Mouse (Mus musculus) G1E (cell line): ENCODE data around the gene Ube2v1. TPM values are rescaled to one million over a fixed set of nuclear protein-coding genes. Genes with fewer than 3 reads are reported as not detected.

Experiments
- ATAC-seq: 2 replicates; pipeline ENCODE4 v1.8.0; 2016; ENCODE audit warnings: mild to moderate bottlenecking; ENCODE audit not compliant: insufficient number of reproducible peaks, poor library complexity, low FRiP score, severe bottlenecking; ENCODE audit errors: extremely low read depth
- DNase-seq: peaks from one replicate; pipeline ENCODE4 v3.0.0; 2012; ENCODE audit warnings: low spot score
- H3K27me3 ChIP-seq: 2 replicates; pipeline ENCODE4 v1.6.1; 2012; ENCODE audit warnings: mild to moderate bottlenecking, low read length, inconsistent platforms; ENCODE audit not compliant: insufficient read depth
- H3K36me3 ChIP-seq: replicated peaks from 2 replicates; pipeline ENCODE3; 2012; ENCODE audit warnings: mild to moderate bottlenecking, inconsistent platforms
- H3K4me1 ChIP-seq: 2 replicates; pipeline ENCODE4 v1.6.1; 2012; ENCODE audit warnings: low read depth, low read length, inconsistent platforms, mixed read lengths; ENCODE audit not compliant: insufficient read depth
- H3K4me3 ChIP-seq: 2 replicates; pipeline ENCODE4 v1.5.1; 2012; ENCODE audit warnings: low read depth, mild to moderate bottlenecking, inconsistent platforms, low read length, moderate library complexity, mixed read lengths
- H3K9me3 ChIP-seq: replicated peaks from 2 replicates; pipeline ENCODE4 v1.6.1; 2012; ENCODE audit warnings: inconsistent platforms
- CTCF ChIP-seq: IDR thresholded peaks from 2 replicates; pipeline ENCODE4 v1.5.1; 2012; ENCODE audit warnings: low read depth, low read length, inconsistent platforms, mixed read lengths
- GATA1 ChIP-seq: IDR thresholded peaks from 2 replicates; pipeline ENCODE4 v1.6.1; 2012; ENCODE audit warnings: borderline replicate concordance, low read length, inconsistent platforms, mixed read lengths
- GATA2 ChIP-seq: IDR thresholded peaks from 2 replicates; pipeline ENCODE4 v1.6.1; 2012; ENCODE audit warnings: low read depth, low read length, inconsistent platforms, borderline replicate concordance
- POLR2AphosphoS5 ChIP-seq: IDR thresholded peaks from 2 replicates; pipeline ENCODE4 v1.6.1; 2012; ENCODE audit warnings: low read depth, low read length, inconsistent platforms; ENCODE audit not compliant: insufficient replicate concordance
- TAL1 ChIP-seq: conservative IDR thresholded peaks from 2 replicates; pipeline ENCODE4 v1.6.1; 2012; ENCODE audit warnings: low read depth, low read length, inconsistent platforms, mixed read lengths
- polyA plus RNA-seq: library from polyadenylated mRNA; stranded (reverse); fragments of >175 nt; gene quantifications from 2 replicates; pipeline ENCODE4 v1.2.3, GENCODE M21; 2012
- total RNA-seq, 2 experiments: library from RNA; stranded (forward) in 1 of 2; stranded (reverse) in 1 of 2; fragments of 200-1000 nt in 1 of 2; fragments of >200 nt in 1 of 2; fragmentation: Nextera tagmentation in 1 of 2; gene quantifications; 2 replicates each; pipeline ENCODE4 v1.2.3; 2014 to 2017

Ube2v1 gene
- total and polyA plus RNA-seq, 3 experiments = 83.9 to 203 (median 149) TPM

GRCm38 (mm10) chr2:167605178-167605794 lies 26.6 kb downstream of the Ube2v1 start:
- Histone ChIP-seq H3K4me1 (peaks cover 9% of the 10 kb centered on the region), H3K4me3 (no peak overlapping the region), H3K9me3 (no peaks in the 10 kb centered on the region), H3K36me3 (peaks cover 39% of the 10 kb centered on the region), H3K27me3 (peaks cover 40% of the 10 kb centered on the region)
- TF ChIP-seq GATA1 (no peak), GATA2 (no peak), CTCF (peak; percentile 54)
- ATAC-seq (peak; percentile 43; the same call in 1 of the 2 replicates), DNase-seq (peak; percentile 60)

- DNase-seq (no peak), ATAC-seq (no peak)
- Histone ChIP-seq H3K4me1 (peaks cover 8% of the 10 kb centered on the region), H3K4me3 (no peak overlapping the region), H3K9me3 (no peaks in the 10 kb centered on the region), H3K36me3 (peaks cover 25% of the 10 kb centered on the region), H3K27me3 (peaks cover 56% of the 10 kb centered on the region)
- TF ChIP-seq GATA2 = no peak
- TF ChIP-seq GATA1 = no peak
- no peak for TF ChIP-seq CTCF
- no peak for TF ChIP-seq TAL1
- no peak for TF ChIP-seq POLR2AphosphoS5
These were observed 28.9 kb downstream of the Ube2v1 start for GRCm38 (mm10) chr2:167602978-167603377.

- ATAC-seq (no peak), DNase-seq (no peak)
- TF ChIP-seq GATA2 = no peak
- TF ChIP-seq GATA1 = no peak
- no peak for TF ChIP-seq POLR2AphosphoS5
- no peak for TF ChIP-seq CTCF
- no peak for TF ChIP-seq TAL1
- Histone ChIP-seq H3K27me3 (peaks cover 57% of the 10 kb centered on the region), H3K9me3 (no peaks in the 10 kb centered on the region), H3K4me3 (no peak overlapping the region), H3K36me3 (peaks cover 21% of the 10 kb centered on the region), H3K4me1 (peaks cover 8% of the 10 kb centered on the region)
These were observed 29.5 kb downstream of the Ube2v1 start for GRCm38 (mm10) chr2:167602364-167602763.

- DNase-seq (no peak), ATAC-seq (no peak)
- Histone ChIP-seq H3K4me3 (no peak overlapping the region), H3K27me3 (peaks cover 65% of the 10 kb centered on the region), H3K4me1 (peaks cover 5% of the 10 kb centered on the region), H3K36me3 (peaks cover 3% of the 10 kb centered on the region), H3K9me3 (no peaks in the 10 kb centered on the region)
- no peak for TF ChIP-seq GATA2
- no peak for TF ChIP-seq TAL1
- no peak for TF ChIP-seq CTCF
- no peak for TF ChIP-seq GATA1
- TF ChIP-seq POLR2AphosphoS5 = no peak
These were observed 31.4 kb downstream of the Ube2v1 start for GRCm38 (mm10) chr2:167600481-167600995.

GRCm38 (mm10) chr2:167599917-167600316 lies 32.0 kb downstream of the Ube2v1 start:
- H3K27me3 ChIP-seq = peaks cover 65% of the 10 kb centered on the region
- ATAC-seq (no peak), DNase-seq (no peak)
- TF ChIP-seq GATA2 = no peak
- TF ChIP-seq GATA1 = no peak
- no peak for TF ChIP-seq POLR2AphosphoS5
- no peak for TF ChIP-seq TAL1
- no peak for TF ChIP-seq CTCF
- no peak overlapping the region for H3K4me3 ChIP-seq
- H3K9me3 ChIP-seq = no peaks in the 10 kb centered on the region
- H3K4me1 ChIP-seq = no peaks in the 10 kb centered on the region
- no peaks in the 10 kb centered on the region for H3K36me3 ChIP-seq

- H3K4me3 ChIP-seq = no peak overlapping the region
- no peaks in the 10 kb centered on the region for H3K36me3 ChIP-seq
- ATAC-seq = no peak
- H3K27me3 ChIP-seq = peaks cover 64% of the 10 kb centered on the region
- TF ChIP-seq CTCF (no peak), GATA1 (no peak), TAL1 (no peak), GATA2 (no peak), POLR2AphosphoS5 (no peak)
- no peak for DNase-seq
- H3K4me1 ChIP-seq = no peaks in the 10 kb centered on the region
- no peaks in the 10 kb centered on the region for H3K9me3 ChIP-seq
These were observed 32.7 kb downstream of the Ube2v1 start for GRCm38 (mm10) chr2:167599195-167599594.
